Mouse (Mus musculus) liver, embryonic 11.5 days (tissue): ENCODE measurements around the gene Cebpe. TPM values are rescaled to one million over a fixed set of nuclear protein-coding genes. Genes with fewer than 3 reads are reported as not detected.
A peak's percentile ranks its signal among the peaks of the same experiment; 100 is the strongest.

Source experiments
- ATAC-seq: fragments of 200-750 bp; cut with Nextera tagmentation; replicated peaks from 2 replicates; pipeline ENCODE4 v1.8.0; 2017; ENCODE audit warnings: moderate number of reproducible peaks, mild to moderate bottlenecking, moderate TSS enrichment, moderate library complexity; ENCODE audit not compliant: low FRiP score
- DNase-seq: peaks from one replicate; pipeline ENCODE4 v3.0.0-alpha.2; 2017; ENCODE audit warnings: low spot score
- H3K27ac ChIP-seq: fragments of 300-500 bp; sonication (generic); 2 replicates; pipeline ENCODE4 v1.5.1; 2014; ENCODE audit warnings: mild to moderate bottlenecking, low read depth, low read length, control low read depth
- H3K27me3 ChIP-seq: fragments of 300-500 bp; sonication (generic); replicated peaks from 2 replicates; pipeline ENCODE4 v1.6.1; 2014; ENCODE audit warnings: low read length, mixed read lengths; ENCODE audit not compliant: control insufficient read depth, insufficient read depth
- H3K36me3 ChIP-seq: fragments of 300-500 bp; sonication (generic); 2 replicates; pipeline ENCODE4 v1.6.1; 2014; ENCODE audit warnings: mild to moderate bottlenecking, low read length, moderate library complexity, mixed read lengths; ENCODE audit not compliant: control insufficient read depth, insufficient read depth
- H3K4me1 ChIP-seq: fragments of 300-500 bp; sonication (generic); replicated peaks from 2 replicates; pipeline ENCODE4 v1.6.1; 2014; ENCODE audit warnings: low read length, mixed read lengths; ENCODE audit not compliant: control insufficient read depth, insufficient read depth
- H3K4me2 ChIP-seq: fragments of 300-500 bp; sonication (generic); 2 replicates; pipeline ENCODE4 v1.6.1; 2014; ENCODE audit warnings: mild to moderate bottlenecking, control low read depth, moderate library complexity
- H3K4me3 ChIP-seq: fragments of 300-500 bp; sonication (generic); 2 replicates; pipeline ENCODE4 v1.5.1; 2014; ENCODE audit warnings: low read depth, low read length, control low read depth
- H3K9ac ChIP-seq: fragments of 300-500 bp; sonication (generic); 2 replicates; pipeline ENCODE4 v1.6.1; 2014; ENCODE audit warnings: low read depth, low read length, control low read depth
- H3K9me3 ChIP-seq: fragments of 300-500 bp; sonication (generic); 2 replicates; pipeline ENCODE4 v1.6.1; 2016; ENCODE audit warnings: low read length, inconsistent platforms, mixed read lengths; ENCODE audit not compliant: control insufficient read depth
- WGBS: fragments of 180-500 bp; shearing (Covaris S2); extraction: QIAGEN DNeasy Blood & Tissue Kit; methylation state at CpG from one replicate; pipeline ENCODE4 v1.1.7; 2014; 5-methylcytosine and 5-hydroxymethylcytosine counted together
- polyA plus RNA-seq: library from polyadenylated mRNA; unstranded; fragments of >200 nt; fragmentation: Nextera tagmentation; extraction: Ambion mirVana; gene quantifications from 2 replicates; pipeline ENCODE4 v1.2.1, GENCODE M21; 2014

Gene Cebpe
- polyA plus RNA-seq, 1 experiment from 2014 or later = 3.1 TPM

- WGBS = 63% methylated on average over 4 of the region's 4 CpGs
These were observed 13.2 kb downstream of the Cebpe start, which contains the start of gene Gm29776 for GRCm38 (mm10) chr14:54698733-54699132. Gene Gm29776 (minus strand): TSS chr14:54698833.

GRCm38 (mm10) chr14:54696752-54697151, 15.2 kb downstream of the Cebpe start:
- Histone ChIP-seq H3K4me3 (no peak overlapping the region), H3K36me3 (no peaks in the 10 kb centered on the region), H3K27ac (no peak overlapping the region), H3K27me3 (peaks cover 4% of the 10 kb centered on the region), H3K9me3 (no peaks in the 10 kb centered on the region), H3K9ac (no peak overlapping the region), H3K4me1 (0 out of 2 replicates have a peak, but pooled peaks cover 2% of the 10 kb centered on the region), H3K4me2 (no peak overlapping the region)
- WGBS = 76% methylated on average over 4 of the region's 4 CpGs
- DNase-seq (no peak), ATAC-seq (no peak)

More at GRCm38 (mm10) chr14:54698733-54699132, 13.2 kb downstream of the Cebpe start, which contains the start of gene Gm29776:
- Histone ChIP-seq H3K9me3 (no peaks in the 10 kb centered on the region), H3K4me3 (no peak within 1 kb of the TSS), H3K4me1 (0 out of 2 replicates have a peak, but pooled peaks cover 2% of the 10 kb centered on the region), H3K27me3 (peaks cover 21% of the 10 kb centered on the region), H3K9ac (no peak within 1 kb of the TSS), H3K4me2 (no peak within 1 kb of the TSS), H3K36me3 (no peaks in the 10 kb centered on the region), H3K27ac (no peak within 1 kb of the TSS)
- DNase-seq (no peak), ATAC-seq (no peak)

GRCm38 (mm10) chr14:54695042-54695441, 16.9 kb downstream of the Cebpe start:
- no peaks in the 10 kb centered on the region for H3K27me3 ChIP-seq
- H3K4me1 ChIP-seq = 0 out of 2 replicates have a peak, but pooled peaks cover 2% of the 10 kb centered on the region
- H3K27ac ChIP-seq = no peak overlapping the region
- WGBS = 66% methylated on average over 6 of the region's 6 CpGs
- no peaks in the 10 kb centered on the region for H3K9me3 ChIP-seq
- no peak overlapping the region for H3K4me3 ChIP-seq
- peaks cover 10% of the 10 kb centered on the region; the same call in 1 of the 2 replicates for H3K36me3 ChIP-seq
- no peak overlapping the region for H3K4me2 ChIP-seq
- ATAC-seq = no peak
- DNase-seq = no peak
- H3K9ac ChIP-seq = no peak overlapping the region

DNA sequence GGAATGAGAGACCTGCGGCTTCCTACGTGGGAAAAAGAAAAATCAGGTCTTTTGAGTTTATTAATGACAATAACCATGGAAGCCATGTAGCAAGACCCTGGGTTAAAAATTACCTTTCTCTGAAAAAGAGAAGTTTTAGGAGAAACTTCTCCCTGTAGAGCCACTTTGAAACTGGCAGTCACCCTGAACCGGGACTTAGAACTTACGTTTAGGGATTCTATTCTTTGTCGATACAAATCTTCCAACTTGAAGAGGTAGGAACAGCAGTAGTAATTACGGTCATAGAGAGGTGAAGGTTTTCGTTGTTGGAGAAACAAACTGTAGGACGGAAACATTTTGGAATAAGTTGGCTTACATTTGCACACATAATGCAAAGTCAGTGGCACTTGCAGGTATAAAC, 24.7 kb downstream of the Cebpe start:
- no peak for DNase-seq
- no peak for ATAC-seq
- peak overlapping the region; percentile 68 for H3K4me2 ChIP-seq

GRCm38 (mm10) chr14:54686522-54687143, 25.3 kb downstream of the Cebpe start, which contains the start of gene Acin1:
Gene Acin1 (minus strand): TSS chr14:54686931.
- WGBS = under 1% methylated on average over 44 of the region's 44 CpGs
- H3K4me2 ChIP-seq = peak within 1 kb of the TSS; percentile 76
- peak within 1 kb of the TSS; percentile 95 for H3K9ac ChIP-seq
- DNase-seq = peak; percentile 99
- H3K36me3 ChIP-seq = peaks cover 27% of the 10 kb centered on the region; the same call in 1 of the 2 replicates
- H3K27ac ChIP-seq = peak within 1 kb of the TSS; percentile 97
- H3K9me3 ChIP-seq = no peaks in the 10 kb centered on the region
- peaks cover 19% of the 10 kb centered on the region for H3K4me1 ChIP-seq
- no peaks in the 10 kb centered on the region for H3K27me3 ChIP-seq
- peak within 1 kb of the TSS; percentile 82 for H3K4me3 ChIP-seq
- ATAC-seq = peak; percentile 93

More for the DNA sequence above, 24.7 kb downstream of the Cebpe start:
- Histone ChIP-seq H3K27me3 (no peaks in the 10 kb centered on the region), H3K27ac (peak overlapping the region; percentile 97; the same call in 1 of the 2 replicates), H3K9me3 (no peaks in the 10 kb centered on the region), H3K4me3 (peak overlapping the region; percentile 82), H3K36me3 (peaks cover 27% of the 10 kb centered on the region; the same call in 1 of the 2 replicates), H3K4me1 (peaks cover 19% of the 10 kb centered on the region), H3K9ac (peak overlapping the region; percentile 95)
- WGBS = 5% methylated on average over 8 of the region's 8 CpGs

DNA sequence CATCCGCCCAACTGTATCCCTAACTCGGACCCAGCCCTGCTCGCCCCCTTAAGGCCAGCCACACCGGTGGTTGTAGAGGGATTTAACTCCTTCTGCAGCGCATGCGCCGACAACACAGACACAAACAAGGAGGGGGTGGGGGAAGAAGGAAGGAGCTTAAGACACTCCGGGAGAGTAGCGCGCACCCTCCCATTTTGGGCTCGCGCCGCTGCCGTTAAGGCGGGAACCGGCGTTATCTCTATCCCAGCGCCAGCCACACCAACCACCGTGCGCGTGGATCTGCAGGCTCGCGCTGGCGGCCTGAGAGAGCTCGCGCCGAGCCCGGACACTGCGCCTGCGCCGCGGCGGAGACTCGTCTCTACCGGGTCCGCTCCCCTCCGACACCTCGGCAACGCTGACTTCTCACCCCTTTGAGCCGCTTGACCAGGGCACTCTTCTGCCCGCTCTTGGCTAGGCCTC, 25.9 kb downstream of the Cebpe start, which contains the start of gene 1700123O20Rik:
Gene 1700123O20Rik, plus strand, starts transcription at position 154 of the 459 bp plus-strand sequence.
- DNase-seq = no peak
- H3K4me2 ChIP-seq = peak within 1 kb of the TSS; percentile 76
- WGBS = 1% methylated on average over 41 of the region's 41 CpGs

GRCm38 (mm10) chr14:54685471-54685870, 26.5 kb downstream of the Cebpe start:
- no peak for ATAC-seq
- Histone ChIP-seq H3K36me3 (peaks cover 21% of the 10 kb centered on the region; the same call in 1 of the 2 replicates), H3K4me2 (peak overlapping the region; percentile 76), H3K27me3 (no peaks in the 10 kb centered on the region), H3K9ac (peak overlapping the region; percentile 95), H3K9me3 (no peaks in the 10 kb centered on the region), H3K4me1 (peaks cover 19% of the 10 kb centered on the region), H3K4me3 (peak overlapping the region; percentile 82), H3K27ac (peak overlapping the region; percentile 97)
- WGBS = 5% methylated on average over 8 of the region's 8 CpGs
- no peak for DNase-seq

More for the DNA sequence above, 25.9 kb downstream of the Cebpe start, which contains the start of gene 1700123O20Rik:
- H3K27me3 ChIP-seq = no peaks in the 10 kb centered on the region
- H3K36me3 ChIP-seq = peaks cover 27% of the 10 kb centered on the region; the same call in 1 of the 2 replicates
- ATAC-seq = peak; percentile 82
- peak within 1 kb of the TSS; percentile 82 for H3K4me3 ChIP-seq
- H3K9me3 ChIP-seq = no peaks in the 10 kb centered on the region
- peaks cover 19% of the 10 kb centered on the region for H3K4me1 ChIP-seq
- peak within 1 kb of the TSS; percentile 95 for H3K9ac ChIP-seq
- H3K27ac ChIP-seq = peak within 1 kb of the TSS; percentile 97

DNA sequence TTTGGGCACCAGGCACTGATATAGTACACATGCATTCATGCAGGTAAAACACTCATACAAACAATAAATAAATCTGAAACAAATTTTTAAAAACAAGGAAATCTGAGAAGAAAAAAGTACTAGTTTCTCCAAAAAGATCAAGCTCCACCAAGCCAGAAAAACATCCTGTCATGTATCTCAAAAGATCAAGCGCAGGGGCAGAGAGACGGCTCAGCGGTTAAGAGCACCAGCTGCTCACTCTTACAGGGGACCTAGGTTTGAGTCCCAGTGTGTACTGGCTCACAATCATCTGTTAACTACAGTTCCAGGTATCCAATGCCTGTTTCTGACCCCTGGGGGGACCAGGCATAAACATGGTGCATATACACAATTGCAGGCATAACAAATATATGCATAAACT, 29.6 kb downstream of the Cebpe start:
- H3K4me2 ChIP-seq = no peak overlapping the region; the same call in 1 of the 2 replicates
- H3K27me3 ChIP-seq = no peaks in the 10 kb centered on the region
- 88% methylated on average over 3 of the region's 3 CpGs for WGBS
- ATAC-seq = no peak
- H3K9ac ChIP-seq = no peak overlapping the region
- DNase-seq = no peak
- H3K36me3 ChIP-seq = peaks cover 21% of the 10 kb centered on the region; the same call in 1 of the 2 replicates
- H3K4me1 ChIP-seq = peaks cover 18% of the 10 kb centered on the region
- H3K27ac ChIP-seq = no peak overlapping the region
- no peaks in the 10 kb centered on the region for H3K9me3 ChIP-seq
- H3K4me3 ChIP-seq = no peak overlapping the region
